Mouse (Mus musculus) left cerebral cortex, adult 18-20 months (tissue): ENCODE results near the gene Rapsn. TPM values are rescaled to one million over a fixed set of nuclear protein-coding genes. Genes with fewer than 3 reads are reported as not detected.

Experiments
- DNase-seq, 2 experiments: peaks; one replicate each; pipeline ENCODE4 v3.0.0; 2021 to 2022; ENCODE audit warnings: low spot score in 2 of 2, mixed read lengths in 1 of 2
- total RNA-seq, 2 experiments: library from RNA; stranded (reverse); gene quantifications; 2 replicates each; pipeline ENCODE4 v1.2.3; 2021

Gene Rapsn
- total RNA-seq, 2 experiments from 2014 or later: 0.49 to 0.70 TPM

DNA sequence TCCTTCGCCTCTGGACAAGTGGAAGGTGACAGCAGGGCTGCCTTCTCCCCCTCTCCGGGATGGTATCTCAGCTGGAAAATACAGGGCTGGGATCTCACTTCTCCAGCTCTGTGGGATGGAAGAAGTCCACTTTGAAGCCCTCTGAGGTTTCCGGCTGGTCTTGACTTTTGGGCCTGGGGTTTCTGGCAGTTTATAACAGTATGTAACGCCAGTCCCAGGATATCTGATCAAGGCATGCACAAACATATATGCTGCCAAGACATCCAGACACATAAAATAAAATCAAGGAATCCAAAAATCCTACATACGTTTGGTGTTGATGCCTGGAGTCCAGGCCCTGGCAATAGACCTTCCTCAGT, 43.6 kb downstream of the Rapsn start:
- no peak for DNase-seq

DNA sequence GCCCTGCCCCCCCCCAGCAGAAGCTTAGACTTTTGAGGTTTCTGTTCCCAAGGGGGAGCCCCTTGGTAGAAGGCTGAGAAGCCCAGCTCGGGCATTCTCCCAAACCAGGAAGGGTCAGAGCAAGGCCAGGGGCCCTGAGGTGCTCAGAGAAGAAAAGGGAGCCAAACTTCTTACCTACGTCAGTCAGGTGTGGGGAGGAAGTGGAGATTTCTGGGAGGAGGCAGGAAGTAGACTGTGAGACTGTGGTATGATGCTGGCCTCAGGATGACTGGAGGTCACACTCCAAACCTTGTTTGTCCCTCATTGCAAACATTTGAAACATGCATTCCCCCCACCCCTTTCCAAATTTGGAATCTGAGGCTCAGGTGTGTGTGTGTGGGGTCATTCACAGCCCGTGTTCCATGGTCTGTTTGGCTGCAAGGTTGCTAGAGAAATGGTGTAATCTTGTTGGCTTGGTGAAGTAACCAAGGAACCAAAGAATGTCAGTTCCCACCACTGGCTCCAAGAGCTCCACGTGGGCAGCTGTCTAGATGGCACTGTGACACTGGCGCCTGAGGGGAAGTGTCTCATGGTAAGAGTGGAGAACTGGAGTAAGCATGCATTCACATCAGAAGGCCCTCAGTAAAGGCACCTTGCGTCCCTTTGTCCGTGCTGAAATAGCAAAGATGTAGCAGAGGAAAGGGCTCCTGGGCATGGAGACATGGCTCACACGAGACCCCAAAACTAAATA, 45.5 kb downstream of the Rapsn start:
- no peak for DNase-seq

DNA sequence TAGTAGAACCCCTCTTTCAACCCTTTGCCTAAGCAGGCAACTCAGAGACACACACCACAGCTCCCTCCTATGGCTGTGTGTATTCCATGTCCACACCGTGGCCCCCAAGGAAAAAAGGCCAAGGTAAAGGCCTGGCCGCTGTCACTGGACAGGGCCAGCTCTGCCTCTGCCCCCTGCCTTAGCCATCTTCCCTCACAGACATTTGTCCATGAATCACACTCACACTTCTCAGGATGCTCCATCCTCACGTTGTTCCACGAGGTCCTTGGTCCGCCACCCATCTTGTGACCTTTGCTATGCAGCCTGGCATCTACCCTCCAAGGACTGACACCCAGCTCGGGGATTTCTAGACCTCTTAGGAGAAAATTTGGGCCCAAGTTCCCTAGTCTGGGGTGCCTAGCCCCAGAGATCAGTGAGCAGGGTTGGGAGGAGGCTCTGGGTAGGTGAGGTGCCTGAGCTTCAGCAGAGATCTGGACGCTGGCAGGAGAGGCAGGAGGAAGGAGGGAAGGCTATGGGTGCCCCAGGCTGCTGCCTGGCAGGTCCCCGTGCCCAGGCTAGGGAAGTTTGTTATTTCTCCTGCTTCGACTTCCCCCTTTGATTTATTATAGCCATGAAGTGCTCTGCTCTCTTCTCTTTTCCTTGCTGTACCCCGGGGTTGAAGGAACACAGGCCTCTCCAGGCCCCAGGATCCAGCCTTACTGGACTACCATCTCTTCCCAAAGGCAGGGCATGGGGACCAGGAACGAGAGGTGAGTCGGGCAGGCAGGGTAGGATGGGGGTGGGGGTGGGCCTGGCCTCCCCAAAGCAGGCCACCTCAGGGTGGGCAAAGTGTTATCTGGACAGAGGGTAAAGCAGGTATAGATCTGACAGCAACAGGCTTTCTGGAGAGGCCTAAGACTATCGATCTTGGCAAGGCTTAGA, 46.6 kb downstream of the Rapsn start, which contains the start of gene Spi1:
Gene Spi1 (plus strand): TSS at position 616 of the 921 bp plus-strand sequence.
- DNase-seq: no peak

DNA sequence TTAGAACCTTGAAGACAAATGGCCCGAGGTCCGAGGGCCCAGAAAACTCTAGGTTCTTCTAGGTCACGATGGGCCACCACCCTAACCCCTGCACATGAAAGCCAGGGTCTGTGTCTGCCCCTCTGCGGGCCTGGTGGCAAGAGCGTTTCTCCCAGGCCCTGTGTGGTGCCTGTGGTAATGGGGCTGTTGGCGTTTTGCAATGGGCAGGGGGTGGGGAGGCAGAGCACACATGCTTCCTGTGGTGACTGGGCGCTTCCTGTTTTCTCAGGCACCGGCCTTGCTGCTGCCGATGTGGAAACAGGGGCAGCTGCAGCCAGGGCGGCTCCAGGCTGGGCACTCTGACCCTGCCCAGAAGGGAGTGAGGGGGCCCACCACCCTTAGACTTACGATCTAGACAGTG, 47.4 kb downstream of the Rapsn start:
- DNase-seq: no peak

DNA sequence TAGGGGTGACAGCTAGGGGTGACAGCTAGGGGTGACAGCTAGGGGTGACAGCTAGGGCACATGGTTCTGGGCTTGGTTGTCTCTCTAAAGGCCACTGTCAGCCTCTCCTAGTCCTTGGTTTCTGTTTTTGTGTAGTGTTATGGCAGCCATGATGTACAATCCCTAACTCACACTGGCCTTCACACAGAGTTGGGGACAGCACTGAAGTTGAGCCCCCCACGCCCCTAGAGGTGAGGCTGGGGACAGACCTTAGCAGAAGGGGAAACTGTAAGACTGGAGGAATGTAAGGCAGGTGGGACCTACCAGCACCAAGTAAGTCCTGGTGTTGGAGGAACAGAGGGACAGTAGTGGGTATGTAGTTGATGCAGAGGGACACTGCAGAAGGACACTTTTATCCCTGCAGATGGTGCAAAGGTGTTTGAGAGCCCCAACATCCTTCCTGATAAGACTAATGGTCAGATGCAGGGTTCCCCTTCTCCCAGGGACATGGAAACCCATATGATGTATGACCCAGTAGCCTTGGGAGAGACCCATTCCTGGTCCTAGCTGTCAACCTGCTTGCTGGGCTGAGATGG, 48.0 kb downstream of the Rapsn start:
- no peak for DNase-seq

DNA sequence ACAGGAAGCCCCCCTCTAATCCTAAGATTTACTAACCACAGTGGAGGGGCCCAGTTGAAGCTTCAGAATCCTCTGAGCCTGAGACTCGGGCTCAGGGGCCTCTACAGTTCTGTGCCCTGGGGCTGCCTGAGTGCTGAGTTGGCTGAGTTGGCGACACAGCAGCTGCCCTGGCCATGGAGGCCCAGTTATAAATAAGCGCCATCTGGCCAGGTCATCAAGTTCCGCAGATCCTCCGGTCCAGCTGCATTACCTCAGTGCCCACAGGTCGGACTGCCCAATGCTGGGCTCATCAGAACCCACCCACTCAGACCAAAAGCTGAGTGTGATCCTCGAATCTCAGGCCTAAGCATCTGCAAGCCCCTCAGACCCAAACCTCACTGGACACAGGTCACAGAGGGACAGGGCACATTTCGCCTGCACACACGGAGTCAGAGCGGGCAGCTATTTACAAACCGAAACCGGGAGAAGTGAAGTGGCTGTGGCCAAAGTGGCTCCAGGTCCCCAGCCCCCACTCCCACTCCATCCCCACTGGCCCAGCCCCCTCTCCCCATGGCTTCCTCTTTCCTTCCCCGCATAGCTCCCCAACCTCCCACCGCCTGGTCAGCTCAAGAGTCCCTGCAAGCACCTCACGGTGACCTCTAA, 48.9 kb downstream of the Rapsn start:
- DNase-seq: no peak

DNA sequence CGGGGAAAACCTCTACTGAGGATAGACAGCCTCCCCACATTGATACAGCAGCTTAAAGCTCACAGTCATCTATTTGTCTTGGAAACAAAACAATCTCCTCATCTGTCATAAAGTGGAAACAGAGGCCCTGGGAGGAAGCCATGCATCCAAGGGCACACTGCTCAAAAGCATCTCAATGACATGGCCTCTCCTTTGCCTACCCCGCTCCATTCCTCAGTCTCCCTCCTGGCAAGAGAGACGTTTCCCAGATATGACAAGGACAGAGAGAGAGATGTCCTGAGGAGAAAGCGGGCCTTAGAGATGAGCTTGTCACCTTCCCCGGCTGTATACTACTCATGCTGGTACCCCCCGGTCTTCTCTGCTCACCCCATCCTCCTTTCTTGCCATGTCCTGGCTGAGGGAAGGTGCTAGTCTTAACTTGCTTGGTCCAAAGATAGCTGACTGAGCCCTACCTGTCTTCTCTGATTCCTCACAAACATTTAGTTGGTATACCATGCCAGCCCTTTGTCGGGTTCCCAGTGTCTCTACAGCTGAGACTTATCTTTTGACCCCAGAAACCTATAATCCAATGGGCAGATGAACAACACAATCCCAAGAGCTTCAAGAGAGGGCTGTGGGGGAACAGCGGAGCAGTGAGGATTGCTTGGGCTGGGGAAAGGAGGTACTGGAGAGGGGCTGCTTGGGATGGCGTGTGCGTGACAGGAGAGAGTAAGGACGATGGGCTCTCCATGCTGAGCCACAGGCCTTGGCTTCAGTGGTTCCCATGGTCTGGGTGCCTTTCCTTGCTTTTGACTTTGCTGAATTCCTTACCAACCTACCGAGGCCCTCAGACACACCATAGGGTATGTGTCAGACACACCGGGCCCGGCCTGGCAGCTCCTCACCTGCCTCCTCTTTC, 50.3 kb downstream of the Rapsn start:
- no peak for DNase-seq

DNA sequence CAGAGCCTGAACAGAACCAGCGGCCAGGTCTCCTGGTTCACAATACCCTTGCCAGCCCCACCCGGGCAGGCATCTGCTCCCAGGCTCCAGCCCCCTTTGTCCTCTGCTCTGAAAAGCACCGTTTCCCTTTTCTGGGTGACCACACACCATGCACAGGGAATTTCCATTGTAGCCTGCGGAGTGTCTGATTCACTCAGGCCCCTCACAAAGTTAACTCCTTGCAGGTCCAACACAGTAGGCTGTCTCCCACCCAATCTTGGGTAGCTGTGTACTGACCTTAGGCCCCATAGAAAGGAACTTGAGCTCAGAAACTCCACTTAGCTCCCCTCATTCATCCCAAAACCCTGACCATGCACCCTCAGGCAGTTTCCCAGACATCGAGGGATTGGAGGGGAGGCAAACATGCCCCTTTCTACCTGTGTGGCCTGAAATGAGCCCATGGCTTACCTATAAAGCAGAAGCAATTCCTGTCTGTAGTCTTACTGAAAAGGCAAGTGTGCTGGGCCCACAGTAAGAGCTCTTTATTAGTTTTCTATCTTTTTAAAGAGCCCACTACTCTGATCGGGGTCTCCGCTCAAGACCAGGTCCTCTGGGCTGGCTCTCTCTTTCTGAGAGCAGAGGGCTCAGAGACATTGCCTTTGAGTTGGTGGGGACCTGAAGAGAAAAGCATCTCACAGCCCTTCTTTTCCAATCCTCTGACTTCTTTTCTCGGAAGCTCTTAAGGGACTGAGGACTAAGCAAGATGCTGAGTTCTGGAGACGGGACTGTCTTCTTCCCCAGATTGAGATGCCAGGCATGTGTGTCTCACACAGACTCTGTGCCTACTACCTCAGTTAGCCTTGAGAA, 51.2 kb downstream of the Rapsn start:
- DNase-seq: no peak

DNA sequence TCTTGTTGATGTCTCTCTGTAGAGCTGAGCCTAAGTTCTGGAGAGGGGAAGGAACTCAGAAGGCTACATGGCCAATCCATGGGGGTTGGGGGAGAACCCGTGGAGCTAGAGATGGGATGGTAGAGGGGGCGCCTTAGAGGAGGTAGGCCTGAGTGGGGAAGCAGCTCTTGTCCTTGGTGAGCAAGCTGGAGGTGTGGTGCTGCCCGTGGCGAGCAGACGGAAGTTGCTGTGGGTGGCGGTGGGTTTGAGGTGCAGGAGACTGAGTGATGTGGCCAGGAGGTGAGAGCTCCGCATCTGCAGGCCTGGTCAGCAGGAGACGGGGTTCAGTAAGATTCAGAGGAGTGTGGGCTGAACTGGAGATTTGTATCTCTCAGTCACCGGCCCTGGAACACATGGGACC, 52.0 kb downstream of the Rapsn start:
- DNase-seq: no peak

DNA sequence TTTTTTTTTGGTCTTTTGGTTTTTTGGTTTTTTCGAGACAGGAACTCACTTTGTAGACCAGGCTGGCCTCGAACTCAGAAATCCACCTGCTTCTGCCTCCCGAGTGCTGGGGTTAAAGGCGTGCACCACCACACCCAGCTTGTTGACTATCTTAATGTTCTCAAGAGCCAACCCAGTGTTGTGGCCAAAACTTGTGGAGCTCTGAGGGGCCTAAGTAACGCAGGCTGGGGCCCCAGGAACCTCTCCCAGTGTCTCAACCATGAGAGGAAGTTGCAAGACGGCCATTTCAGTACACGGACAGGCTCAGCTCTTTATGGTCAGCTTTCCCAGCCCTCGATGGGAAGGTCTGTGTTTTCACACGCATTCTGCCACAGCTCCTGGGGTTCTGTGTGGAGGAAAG, 53.6 kb downstream of the Rapsn start:
- no peak for DNase-seq

DNA sequence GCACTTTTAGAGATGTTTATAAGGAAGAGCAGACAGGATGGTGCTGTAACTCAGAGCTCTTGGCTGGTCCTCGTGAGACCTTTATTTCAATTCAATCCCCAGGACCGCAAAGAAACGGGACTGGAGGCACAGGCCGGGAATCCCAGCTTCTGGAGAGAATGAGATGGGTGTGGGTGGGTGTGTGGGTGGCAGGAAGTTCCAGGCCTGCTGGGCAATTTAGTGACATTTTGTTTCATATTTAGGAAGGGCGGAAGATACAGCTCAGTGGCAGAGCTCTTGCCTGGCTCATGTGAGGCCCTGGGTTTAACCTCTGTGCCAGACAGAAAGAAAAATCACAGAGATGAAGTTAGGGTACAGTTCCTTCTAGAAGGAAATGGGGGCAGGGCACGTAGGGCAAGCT, 54.8 kb downstream of the Rapsn start:
- peak in 1 of 2 experiments; percentile 49 for DNase-seq

DNA sequence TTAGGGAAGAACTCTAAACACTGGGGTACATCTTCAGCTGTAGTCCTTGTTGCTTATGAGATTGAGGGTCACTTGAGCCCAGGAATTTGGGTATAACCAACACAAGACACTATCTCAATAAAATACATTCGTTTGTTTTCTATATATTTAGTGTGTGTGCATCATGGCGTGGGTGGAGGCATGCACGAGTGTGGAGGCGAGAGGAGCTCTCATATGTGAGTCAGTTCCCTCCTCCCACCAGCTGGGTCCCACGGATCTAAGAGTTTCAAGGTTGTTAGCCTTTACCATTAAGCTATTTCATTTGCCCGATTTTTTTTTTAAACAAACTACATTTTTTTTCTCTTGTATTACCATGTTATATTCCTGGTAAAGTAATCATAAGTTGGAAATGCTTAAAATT, 55.4 kb downstream of the Rapsn start:
- DNase-seq: peak; percentile 51 to 56

Other genes starting within 250 kb of the Rapsn start
- gene Mtch2, start 188.5 kb upstream of the Rapsn start, total RNA-seq: 100 to 1,000 TPM in 1 of 2 experiments, 10 to 100 TPM in 1; 96.8 to 106 TPM
- 100 to 1,000 TPM; 275 to 295 TPM for gene C1qtnf4, start 149.8 kb upstream of the Rapsn start, total RNA-seq
- 10 to 100 TPM; 48.0 to 57.1 TPM for gene Kbtbd4, start 130.9 kb upstream of the Rapsn start, total RNA-seq
- 100 to 1,000 TPM; 253 to 266 TPM for gene Ndufs3, start 130.8 kb upstream of the Rapsn start, total RNA-seq
- gene Celf1, start 95.2 kb upstream of the Rapsn start, total RNA-seq: 100 to 1,000 TPM; 132 to 148 TPM
- gene Psmc3, start 18.4 kb downstream of the Rapsn start, total RNA-seq: 100 to 1,000 TPM; 210 to 211 TPM
- gene Slc39a13, start 34.8 kb downstream of the Rapsn start, total RNA-seq: 10 to 100 TPM; 26.8 to 31.8 TPM
- 1 to 10 TPM; 3.2 to 3.6 TPM for gene Spi1, start 46.8 kb downstream of the Rapsn start, total RNA-seq
- gene Mybpc3, start 82.5 kb downstream of the Rapsn start, total RNA-seq: under 1 TPM; 0.12 TPM
- gene Madd, start 148.2 kb downstream of the Rapsn start, total RNA-seq: 100 to 1,000 TPM; 222 to 228 TPM
- 1 to 10 TPM; 3.5 to 3.6 TPM for gene Nr1h3, start 167.2 kb downstream of the Rapsn start, total RNA-seq
- gene Acp2, start 167.3 kb downstream of the Rapsn start, total RNA-seq: 10 to 100 TPM; 49.5 TPM
- gene Ddb2, start 201.4 kb downstream of the Rapsn start, total RNA-seq: 10 to 100 TPM; 10.9 to 13.5 TPM
- 10 to 100 TPM; 45.6 to 46.1 TPM for gene Pacsin3, start 220.3 kb downstream of the Rapsn start, total RNA-seq
- gene Arfgap2, start 229.4 kb downstream of the Rapsn start, total RNA-seq: 10 to 100 TPM; 70.0 to 72.7 TPM